Mouse (Mus musculus): ENCODE measurements around the gene Napepld. TPM values are rescaled to one million over a fixed set of nuclear protein-coding genes. Genes with fewer than 3 reads are reported as not detected.

Gene Napepld
- total RNA-seq, 2 experiments from 2014 or later, result 13.3 to 14.3 TPM

- intact Hi-C loops (cut with DNase I), result no loop called here
- no peak for DNase-seq (ENCODE audit: low spot score in 2 of 2)
These were observed 26.2 kb downstream of the Napepld start for GRCm38 (mm10) chr5:21675019-21675418.

GRCm38 (mm10) chr5:21673742-21674141, 27.5 kb downstream of the Napepld start:
- intact Hi-C loops (cut with DNase I), result no loop called here
- DNase-seq (ENCODE audit: low spot score in 2 of 2), result peak in 1 of 2 experiments; percentile 40

- intact Hi-C loops (cut with DNase I), result no loop called here
- no peak for DNase-seq (ENCODE audit: low spot score in 2 of 2)
These were observed 28.2 kb downstream of the Napepld start for GRCm38 (mm10) chr5:21672812-21673635.

- intact Hi-C loops (cut with DNase I), result no loop called here
- no peak for DNase-seq (ENCODE audit: low spot score in 2 of 2)
These were observed 31.9 kb downstream of the Napepld start for GRCm38 (mm10) chr5:21669307-21669706.

GRCm38 (mm10) chr5:21667191-21668137, 33.7 kb downstream of the Napepld start:
- no peak for DNase-seq (ENCODE audit: low spot score in 2 of 2)
- intact Hi-C loops (cut with DNase I), result no loop called here

GRCm38 (mm10) chr5:21663081-21663480, 38.1 kb downstream of the Napepld start:
- intact Hi-C loops (cut with DNase I), result loop anchor here (5.0 kb wide), 1 partner anchor 854 kb away; no protein-coding TSS in a partner anchor
- DNase-seq (ENCODE audit: low spot score in 2 of 2), result no peak

GRCm38 (mm10) chr5:21660850-21661249, 40.3 kb downstream of the Napepld start:
- peak in 1 of 2 experiments; percentile 19 for DNase-seq (ENCODE audit: low spot score in 2 of 2)
- intact Hi-C loops (cut with DNase I), result loop anchor here (5.0 kb wide), 1 partner anchor 856 kb away; no protein-coding TSS in a partner anchor

GRCm38 (mm10) chr5:21658623-21659395, 42.4 kb downstream of the Napepld start:
- intact Hi-C loops (cut with DNase I), result loop anchor here (1.0 to 2.0 kb wide), 2 partner anchors 42 to 78 kb away; partner anchors contain the start of genes Napepld and Pmpcb
- peak; percentile 72 to 82 for DNase-seq (ENCODE audit: low spot score in 2 of 2)

- intact Hi-C loops (cut with DNase I), result loop anchor here (1.0 to 2.0 kb wide), 2 partner anchors 43 to 79 kb away; partner anchors contain the start of genes Napepld and Pmpcb
- peak in 1 of 2 experiments; percentile 34 for DNase-seq (ENCODE audit: low spot score in 2 of 2)
These were observed 43.2 kb downstream of the Napepld start for GRCm38 (mm10) chr5:21658038-21658437.

GRCm38 (mm10) chr5:21656912-21657311, 44.3 kb downstream of the Napepld start:
- intact Hi-C loops (cut with DNase I), result no loop called here
- DNase-seq (ENCODE audit: low spot score in 2 of 2), result no peak

- intact Hi-C loops (cut with DNase I), result no loop called here
- DNase-seq (ENCODE audit: low spot score in 2 of 2), result no peak
These were observed 49.1 kb downstream of the Napepld start for GRCm38 (mm10) chr5:21651885-21652612.

GRCm38 (mm10) chr5:21650736-21651135, 50.5 kb downstream of the Napepld start:
- intact Hi-C loops (cut with DNase I), result no loop called here
- DNase-seq (ENCODE audit: low spot score in 2 of 2), result no peak

- DNase-seq (ENCODE audit: low spot score in 2 of 2), result no peak
- intact Hi-C loops (cut with DNase I), result loop anchor here (10.0 kb wide), 1 partner anchor 591 kb away; the partner anchor contains the start of gene Ptpn12
These were observed 55.1 kb downstream of the Napepld start for GRCm38 (mm10) chr5:21646133-21646491.

- DNase-seq (ENCODE audit: low spot score in 2 of 2), result peak; percentile 90 to 96
- intact Hi-C loops (cut with DNase I), result loop anchor here (10.0 kb wide), 1 partner anchor 591 kb away; the partner anchor contains the start of gene Ptpn12
These were observed 55.6 kb downstream of the Napepld start, which contains the start of the genes Fbxl13 and Armc10 for GRCm38 (mm10) chr5:21645439-21646132. TSS of gene Fbxl13 (minus strand) at chr5:21645634. TSS of gene Armc10 (plus strand) at chr5:21645813.

GRCm38 (mm10) chr5:21644891-21645438, 56.2 kb downstream of the Napepld start:
- no peak for DNase-seq (ENCODE audit: low spot score in 2 of 2)
- intact Hi-C loops (cut with DNase I), result loop anchor here (5.0 to 10.0 kb wide), 4 partner anchors 58 to 590 kb away; partner anchors contain the start of gene Ptpn12

GRCm38 (mm10) chr5:21643606-21644005, 57.6 kb downstream of the Napepld start:
- no peak for DNase-seq (ENCODE audit: low spot score in 2 of 2)
- intact Hi-C loops (cut with DNase I), result loop anchor here (5.0 to 10.0 kb wide), 4 partner anchors 56 to 589 kb away; partner anchors contain the start of gene Ptpn12

- intact Hi-C loops (cut with DNase I), result loop anchor here (1.0 to 10.0 kb wide), 5 partner anchors 54 to 586 kb away; partner anchors contain the start of gene Ptpn12
- peak; percentile 70 to 82 for DNase-seq (ENCODE audit: low spot score in 2 of 2)
These were observed 60.2 kb downstream of the Napepld start for GRCm38 (mm10) chr5:21640961-21641360.

Measured in left cerebral cortex, postnatal 25 days (tissue).